Mouse (Mus musculus): ENCODE results near the gene Tspo2.

Gene Tspo2

DNA sequence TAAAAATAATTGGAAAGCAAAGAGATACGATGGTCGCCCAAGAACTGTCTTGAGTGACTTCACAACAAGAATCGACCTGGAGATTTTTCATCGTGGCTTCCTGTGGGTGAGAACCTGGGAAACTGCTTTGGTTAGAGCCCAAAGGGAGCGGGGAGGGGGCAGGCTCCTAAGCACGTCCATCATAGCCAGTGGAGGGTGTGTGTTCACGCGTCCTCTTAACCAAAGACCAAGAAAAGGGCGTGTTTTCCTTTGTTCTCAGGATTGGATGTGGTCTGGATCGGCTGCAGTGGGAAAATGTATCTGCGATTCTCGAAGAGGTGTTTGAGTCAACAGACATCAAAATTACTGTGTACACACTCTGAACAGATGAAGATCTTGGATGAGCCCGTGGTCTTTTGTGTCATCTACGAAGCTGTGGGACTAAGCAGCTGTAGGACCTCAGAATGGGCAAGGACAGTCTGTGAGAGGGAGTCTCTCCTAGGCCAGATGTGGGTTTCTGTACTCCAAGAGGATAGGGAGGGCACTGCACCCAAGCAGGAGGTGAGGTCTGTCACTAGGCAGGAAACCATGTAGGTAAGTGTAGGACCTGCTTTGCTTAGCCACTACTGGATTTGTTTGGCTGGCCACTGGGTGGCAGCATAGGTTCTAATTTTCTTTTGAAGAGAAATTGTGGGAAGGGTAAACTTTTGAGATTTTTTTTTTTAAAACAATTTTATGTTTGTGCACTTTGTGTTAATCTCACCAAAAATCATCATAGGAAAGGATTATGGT, 34.7 kb downstream of the Tspo2 start:
- DNase-seq, result peak; percentile 90

DNA sequence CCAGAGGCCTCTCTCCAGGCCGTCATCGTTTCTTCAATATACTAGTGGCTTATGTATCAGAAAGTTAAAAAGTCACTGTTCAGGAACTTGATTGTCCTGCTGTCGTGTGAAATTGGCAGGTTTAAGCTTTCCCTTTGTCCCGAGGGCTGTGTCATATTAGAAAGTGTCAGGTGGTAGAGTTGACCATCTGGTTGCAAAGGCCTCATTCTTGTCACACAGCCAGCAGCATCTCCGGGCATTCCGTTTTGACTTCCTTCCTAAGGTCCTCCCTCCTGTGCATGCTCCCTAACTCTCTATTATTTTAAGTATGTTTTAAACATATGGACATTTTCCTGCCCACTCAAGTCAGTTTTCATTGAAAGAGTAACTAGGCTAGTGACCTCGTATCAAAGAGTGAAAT, 35.3 kb downstream of the Tspo2 start:
- DNase-seq, result no peak

DNA sequence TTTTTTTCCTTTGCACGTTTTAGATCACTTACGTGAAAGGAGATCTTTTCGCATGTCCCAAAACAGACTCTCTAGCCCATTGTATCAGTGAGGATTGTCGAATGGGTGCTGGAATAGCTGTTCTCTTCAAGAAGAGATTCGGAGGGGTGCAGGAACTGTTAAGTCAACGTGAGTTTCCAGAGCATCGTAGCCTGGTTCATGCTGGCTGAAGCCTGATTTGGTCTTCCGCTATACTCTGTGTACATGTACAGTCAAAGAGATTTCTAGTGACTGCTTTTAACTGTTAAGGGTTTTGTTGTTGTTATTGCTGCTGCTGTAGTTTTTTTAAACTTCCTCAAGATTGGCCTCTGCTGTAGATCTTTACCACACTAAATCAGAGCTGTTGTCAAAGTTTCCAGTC, 40.1 kb downstream of the Tspo2 start:
- no peak for DNase-seq

DNA sequence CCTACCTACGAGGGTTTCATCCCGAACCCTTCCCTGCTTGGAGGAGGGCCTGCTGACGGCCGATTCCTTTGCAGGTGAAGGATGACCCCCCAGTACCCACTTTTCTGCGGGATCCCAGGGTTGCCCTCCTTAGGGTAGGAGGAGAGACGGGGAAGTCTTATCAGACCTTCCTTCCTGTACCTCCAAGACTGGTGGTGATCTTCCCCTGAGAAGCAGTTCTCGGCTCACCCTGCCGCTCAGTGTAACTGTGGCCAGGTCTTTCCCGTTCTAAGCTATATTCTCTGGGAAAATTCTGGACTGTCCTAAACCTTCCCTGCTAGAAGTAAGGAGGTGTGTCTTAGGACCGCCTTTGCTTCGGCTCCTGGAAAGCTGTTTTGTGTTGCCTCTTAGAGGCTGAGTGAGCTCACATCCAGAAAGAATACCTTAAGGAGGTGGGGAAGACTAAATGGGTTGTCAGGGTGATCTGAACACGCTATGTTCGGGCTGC, 41.0 kb downstream of the Tspo2 start:
- no peak for DNase-seq

DNA sequence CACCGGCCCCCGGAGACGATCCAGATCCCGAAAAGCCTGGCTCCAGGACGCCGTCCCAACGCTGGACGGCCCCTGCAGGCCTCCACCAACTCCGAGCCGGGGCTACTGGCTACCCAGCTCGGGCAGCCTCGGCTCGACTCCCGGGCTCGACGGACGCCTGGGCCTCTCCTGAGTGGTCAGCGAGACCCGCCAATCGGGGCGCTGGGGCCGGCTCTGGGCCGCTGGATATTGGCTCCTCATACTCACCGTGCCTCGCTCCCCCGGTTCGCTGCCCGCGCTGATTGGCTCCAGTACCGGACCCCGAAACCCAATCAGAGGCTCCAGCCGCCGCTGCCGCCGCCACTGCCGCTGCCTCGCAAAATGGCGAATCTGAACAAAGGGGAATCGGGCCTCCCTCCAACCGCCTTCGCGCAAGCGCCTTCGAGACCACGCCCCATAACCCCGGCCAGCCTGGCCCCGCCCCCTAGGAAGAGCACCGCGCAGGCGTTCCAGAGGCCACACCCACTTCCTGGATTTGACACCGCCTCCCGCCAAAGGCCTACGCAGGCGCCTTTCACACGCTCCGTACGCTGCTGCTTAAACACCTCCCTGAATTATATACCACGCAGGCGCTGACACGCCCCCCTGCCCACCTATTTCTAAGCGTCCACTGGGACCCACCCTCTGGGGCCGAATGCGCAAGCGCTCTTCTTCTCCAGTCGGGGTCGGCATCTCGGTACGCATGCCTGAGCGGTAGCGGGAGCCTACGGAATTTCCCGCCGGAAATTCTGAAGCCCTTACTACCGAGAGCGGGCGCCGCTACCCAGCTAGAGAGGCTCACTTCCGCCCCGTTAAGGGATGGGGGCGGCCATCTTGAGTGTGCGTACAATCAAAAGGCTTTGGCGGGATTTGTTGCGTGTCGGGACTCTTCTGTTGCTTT, 41.7 kb downstream of the Tspo2 start, which contains the start of the genes Nfya and Oard1:
Nfya (minus strand) TSS at position 527 of the 919 bp plus-strand sequence.
Oard1 (plus strand) TSS at position 635 of the 919 bp plus-strand sequence.
- peak; percentile 100 for DNase-seq

DNA sequence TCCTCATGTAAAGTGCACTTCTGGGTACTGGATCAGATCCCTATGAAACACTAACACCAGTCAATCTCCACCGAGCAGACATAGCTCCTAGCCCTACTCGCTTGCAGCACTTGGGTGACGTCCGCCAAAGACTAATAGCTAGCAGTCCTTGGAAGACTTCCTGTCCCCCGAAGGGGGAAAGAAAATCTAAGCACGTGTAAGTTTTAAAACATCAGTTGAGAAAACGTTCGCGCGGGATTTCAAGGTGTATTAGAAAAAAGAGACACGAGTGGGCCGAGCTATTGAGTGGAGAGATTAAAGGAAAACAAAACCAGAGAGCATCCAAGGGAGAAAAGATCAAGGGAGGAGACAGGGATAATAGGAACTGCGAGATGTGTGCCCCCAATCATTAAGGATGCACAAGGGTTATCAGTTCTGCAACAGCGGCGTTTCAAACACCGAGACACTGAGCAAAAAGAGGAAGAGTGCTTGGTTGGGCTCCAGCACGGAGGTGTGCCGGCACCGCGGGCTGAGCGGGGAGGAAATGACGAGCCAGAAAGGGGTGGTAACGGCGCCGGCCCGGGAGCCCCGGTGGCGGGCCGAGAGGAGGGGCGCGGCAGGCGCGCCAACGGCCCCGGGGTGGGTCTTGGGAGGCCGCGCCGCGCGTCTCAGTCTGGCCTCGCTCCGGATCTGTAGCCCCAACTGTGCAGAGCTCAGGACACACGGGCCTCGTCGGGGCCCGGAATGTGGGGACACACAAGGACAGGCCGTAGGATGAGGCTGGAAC, 42.6 kb downstream of the Tspo2 start:
- peak; percentile 89 for DNase-seq

DNA sequence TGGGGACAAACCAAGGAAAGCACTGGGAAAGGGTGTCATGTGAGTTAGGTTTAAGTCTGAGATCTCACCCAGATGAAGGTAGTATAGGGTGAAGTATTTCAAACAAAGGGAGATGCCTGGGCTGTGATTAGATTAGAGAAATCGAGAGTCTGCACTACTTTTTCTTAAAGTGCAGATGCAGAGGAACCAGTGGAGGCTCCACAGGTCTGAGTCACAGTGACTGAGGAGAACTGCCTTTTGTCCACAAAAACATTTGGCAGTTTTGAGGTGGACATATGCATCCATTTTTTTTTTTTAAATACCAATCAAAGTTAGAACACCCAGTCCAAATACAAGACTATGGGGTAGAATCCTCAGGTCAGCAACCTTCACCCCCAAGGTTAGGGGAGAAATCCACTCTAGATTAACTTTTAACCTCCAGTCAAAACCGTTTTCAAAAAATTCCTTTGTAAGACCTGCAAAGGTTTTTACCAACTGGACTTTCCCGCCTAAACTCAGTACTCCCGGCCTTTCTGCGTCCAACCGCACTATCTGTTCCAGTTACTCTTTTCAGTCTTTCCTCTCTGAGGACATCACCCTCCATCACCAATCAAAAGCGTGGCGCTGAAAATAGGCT, 43.3 kb downstream of the Tspo2 start:
- no peak for DNase-seq

DNA sequence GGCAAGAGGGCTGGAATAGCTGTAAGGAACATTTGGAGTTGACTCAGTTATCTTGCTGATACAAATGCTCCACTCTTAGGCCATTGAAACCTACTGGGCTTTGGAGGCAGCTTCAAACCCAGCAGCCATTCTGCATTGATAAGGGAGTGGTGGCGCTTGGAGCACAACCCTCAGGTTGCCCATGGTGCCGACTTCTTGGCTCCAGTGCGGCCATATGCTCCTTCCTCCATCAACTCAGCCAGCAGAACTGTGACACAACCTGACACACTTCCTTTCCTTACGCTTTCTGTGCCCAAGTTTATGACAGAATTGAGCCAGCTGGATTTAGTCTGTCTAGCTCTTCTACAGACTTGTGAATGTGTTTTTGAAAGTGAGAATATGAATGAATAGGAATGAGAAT, 44.2 kb downstream of the Tspo2 start:
- DNase-seq, result no peak

DNA sequence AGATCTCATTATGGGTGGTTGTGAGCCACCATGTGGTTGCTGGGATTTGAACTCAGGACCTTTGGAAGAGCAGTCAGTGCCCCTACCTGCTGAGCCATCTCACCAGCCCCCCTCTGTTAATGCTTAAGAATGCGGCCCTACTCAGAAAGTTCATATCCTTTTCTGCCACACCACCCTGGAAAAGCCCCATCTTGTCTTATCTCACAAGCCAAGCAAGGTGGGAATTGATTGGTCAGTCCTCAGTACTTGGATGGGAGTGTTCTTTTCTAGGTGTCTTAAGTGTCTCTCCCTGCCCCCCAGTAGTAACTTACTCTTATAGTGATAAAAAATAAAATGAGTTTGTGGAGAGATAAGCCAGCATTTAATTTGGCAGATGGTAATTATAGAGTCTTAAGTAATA, 46.6 kb downstream of the Tspo2 start:
- no peak for DNase-seq

DNA sequence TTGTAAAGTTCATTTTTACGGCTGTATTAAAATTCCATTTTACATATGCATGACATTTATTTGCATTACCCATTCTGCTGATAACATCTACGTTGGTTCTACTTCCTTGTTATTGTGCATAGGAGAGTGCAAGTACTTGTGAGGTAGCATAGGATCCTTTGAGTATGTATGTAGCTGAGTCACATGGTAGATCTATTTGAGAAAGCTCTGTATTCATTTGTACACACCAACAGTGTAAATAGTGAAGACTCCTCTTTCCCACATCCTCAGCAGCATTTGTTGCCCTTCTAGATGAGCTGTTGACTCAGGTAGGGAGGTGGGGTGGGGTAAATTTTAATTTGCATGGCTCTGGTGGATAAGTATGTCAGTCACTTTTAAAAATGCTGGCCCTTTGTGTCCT, 47.5 kb downstream of the Tspo2 start:
- no peak for DNase-seq

DNA sequence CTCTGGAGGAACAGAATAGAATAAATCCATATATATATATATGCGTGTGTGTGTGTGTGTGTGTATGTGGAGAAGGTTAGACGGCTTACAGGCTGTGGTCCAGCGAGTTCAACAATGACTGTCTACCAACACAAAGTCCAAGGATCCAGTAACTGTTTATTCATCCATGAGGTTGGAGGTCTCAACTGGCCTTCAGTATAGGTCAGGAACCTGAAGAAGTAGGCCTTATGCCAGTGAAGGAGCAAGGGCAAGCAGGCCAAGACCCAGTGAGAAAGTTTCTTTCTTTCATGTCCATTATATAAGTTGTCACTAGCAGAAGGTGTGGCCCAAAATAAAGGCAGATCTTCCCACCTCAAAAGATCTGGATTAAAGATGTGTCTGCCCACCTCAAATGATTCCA, 48.6 kb downstream of the Tspo2 start:
- DNase-seq, result no peak

DNA sequence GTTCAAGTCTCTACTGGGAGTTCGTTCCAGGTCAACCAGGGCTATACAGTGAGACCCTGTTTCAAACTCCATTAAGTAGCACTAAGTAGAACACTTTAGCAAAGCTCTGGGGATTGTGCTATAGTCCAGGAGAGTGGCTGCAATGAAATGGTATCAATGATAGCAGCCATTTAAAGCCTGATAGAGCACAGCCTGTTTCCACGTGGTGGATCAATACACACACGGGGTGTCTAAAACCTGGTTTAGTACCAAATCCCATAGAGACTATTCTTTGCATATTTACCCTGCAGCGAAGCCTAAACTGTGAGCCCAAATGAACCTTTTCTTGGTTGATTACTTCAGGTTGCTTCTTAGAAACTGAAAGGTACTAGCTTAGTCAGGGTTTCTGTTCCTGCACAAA, 49.6 kb downstream of the Tspo2 start:
- no peak for DNase-seq
